Mouse (Mus musculus): ENCODE measurements around the gene Samd4b.

GRCm38 (mm10) chr7:28570291-28570981 lies 27.5 kb downstream of the Samd4b start:
- TF ChIP-seq CTCF (IDR thresholded peaks at IDR 0.05; ENCODE audit: low read depth) (no peak), EP300 (IDR thresholded peaks at IDR 0.05; ENCODE audit: low read depth) (no peak)
